Mouse (Mus musculus): ENCODE results near the gene Chdh. TPM values are rescaled to one million over a fixed set of nuclear protein-coding genes. Genes with fewer than 3 reads are reported as not detected.
A peak's percentile ranks its signal among the peaks of the same experiment; 100 is the strongest.

The Chdh gene
- polyA plus RNA-seq (2012; fragmentation: generic; extraction: Trizol), result not detected

- no peak for TF ChIP-seq SRF (IDR thresholded peaks at IDR 0.05; ENCODE audit: control insufficient read depth, insufficient read length, low read depth)
- TF ChIP-seq REST (IDR thresholded peaks at IDR 0.05; ENCODE audit: insufficient read depth, insufficient read length), result no peak
- no peak for TF ChIP-seq MAX (IDR thresholded peaks at IDR 0.05; ENCODE audit: low read depth)
- no peak for TF ChIP-seq CEBPB (IDR thresholded peaks at IDR 0.05; ENCODE audit: insufficient read depth, poor library complexity, severe bottlenecking)
- TF ChIP-seq MYOG (IDR thresholded peaks at IDR 0.05; ENCODE audit: control insufficient read depth in 1 of 3, insufficient read depth in 1 of 3, insufficient read length in 2 of 3, low read depth in 2 of 3), result no peak
- TF ChIP-seq TCF12 (IDR thresholded peaks at IDR 0.05; ENCODE audit: insufficient read depth, poor library complexity, severe bottlenecking), result no peak
- TF ChIP-seq MYOD1 (IDR thresholded peaks at IDR 0.05; ENCODE audit: control insufficient read depth in 1 of 3, insufficient read length in 2 of 3, low read depth in 2 of 3), result no peak
- no peak for TF ChIP-seq POLR2A (IDR thresholded peaks at IDR 0.05; ENCODE audit: insufficient read length, low read depth)
- Histone ChIP-seq H3K4me3 (no peak within 1 kb of the TSS), H3K4me2 (ENCODE audit: low read depth) (no peak within 1 kb of the TSS), H3ac (ENCODE audit: control insufficient read depth, insufficient read length) (no peak within 1 kb of the TSS), H3K79me2 (ENCODE audit: control insufficient read depth, insufficient read depth) (no peaks in the 10 kb centered on the region), H3K27me3 (ENCODE audit: control insufficient read depth, insufficient read depth, insufficient read length) (peaks cover 48% of the 10 kb centered on the region), H3K36me3 (ENCODE audit: control insufficient read depth, insufficient read depth) (no peaks in the 10 kb centered on the region)
Measured at GRCm38 (mm10) chr14:30008733-30009575, at the start of gene Chdh, which contains the start of gene Il17rb. Gene Chdh, plus strand, starts transcription at chr14:30009023. Gene Il17rb, minus strand, starts transcription at chr14:30008896.

GRCm38 (mm10) chr14:29967611-29968010 is 41.2 kb upstream of the Chdh start:
- H3K79me2 ChIP-seq (ENCODE audit: control insufficient read depth, insufficient read depth), result peaks cover 28% of the 10 kb centered on the region
- TF ChIP-seq TCF12 (IDR thresholded peaks at IDR 0.05; ENCODE audit: insufficient read depth, poor library complexity, severe bottlenecking) (no peak), POLR2A (IDR thresholded peaks at IDR 0.05; ENCODE audit: insufficient read length, low read depth) (no peak), MAX (IDR thresholded peaks at IDR 0.05; ENCODE audit: low read depth) (no peak), E2F4 (IDR thresholded peaks at IDR 0.05; ENCODE audit: insufficient read depth) (no peak), USF1 (IDR thresholded peaks at IDR 0.05; ENCODE audit: low read depth) (no peak), MYOD1 (IDR thresholded peaks at IDR 0.05; ENCODE audit: control insufficient read depth in 1 of 3, insufficient read length in 2 of 3, low read depth in 2 of 3) (no peak), MYOG (IDR thresholded peaks at IDR 0.05; ENCODE audit: control insufficient read depth in 1 of 3, insufficient read depth in 1 of 3, insufficient read length in 2 of 3, low read depth in 2 of 3) (no peak), SRF (IDR thresholded peaks at IDR 0.05; ENCODE audit: control insufficient read depth, insufficient read length, low read depth) (no peak), POLR2AphosphoS2 (IDR thresholded peaks at IDR 0.05; ENCODE audit: insufficient read length, low read depth) (no peak), REST (IDR thresholded peaks at IDR 0.05; ENCODE audit: insufficient read depth, insufficient read length) (no peak), CEBPB (IDR thresholded peaks at IDR 0.05; ENCODE audit: insufficient read depth, poor library complexity, severe bottlenecking) (no peak), TCF3 (IDR thresholded peaks at IDR 0.05; ENCODE audit: insufficient read length, low read depth) (no peak)
- H3K4me2 ChIP-seq (ENCODE audit: low read depth), result peak overlapping the region; percentile 70
- peaks cover 13% of the 10 kb centered on the region for H3K36me3 ChIP-seq (ENCODE audit: control insufficient read depth, insufficient read depth)
- H3ac ChIP-seq (ENCODE audit: control insufficient read depth, insufficient read length), result peak overlapping the region; percentile 94
- H3K27me3 ChIP-seq (ENCODE audit: control insufficient read depth, insufficient read depth, insufficient read length), result no peaks in the 10 kb centered on the region
- H3K4me3 ChIP-seq, result peak overlapping the region; percentile 93

GRCm38 (mm10) chr14:29968075-29968821 is 40.6 kb upstream of the Chdh start, which contains the start of gene Selenok:
Gene Selenok, plus strand, starts transcription at chr14:29968308.
- H3K4me2 ChIP-seq (ENCODE audit: low read depth), result peak within 1 kb of the TSS; percentile 88
- H3ac ChIP-seq (ENCODE audit: control insufficient read depth, insufficient read length), result peak within 1 kb of the TSS; percentile 94
- no peak for TF ChIP-seq CEBPB (IDR thresholded peaks at IDR 0.05; ENCODE audit: insufficient read depth, poor library complexity, severe bottlenecking)
- TF ChIP-seq USF1 (IDR thresholded peaks at IDR 0.05; ENCODE audit: low read depth), result peak; percentile 70
- TF ChIP-seq POLR2A (IDR thresholded peaks at IDR 0.05; ENCODE audit: insufficient read length, low read depth), result peak; percentile 68
- no peak for TF ChIP-seq E2F4 (IDR thresholded peaks at IDR 0.05; ENCODE audit: insufficient read depth)
- peak; percentile 46 for TF ChIP-seq POLR2AphosphoS2 (IDR thresholded peaks at IDR 0.05; ENCODE audit: insufficient read length, low read depth)
- TF ChIP-seq REST (IDR thresholded peaks at IDR 0.05; ENCODE audit: insufficient read depth, insufficient read length), result no peak
- TF ChIP-seq MYOG (IDR thresholded peaks at IDR 0.05; ENCODE audit: control insufficient read depth in 1 of 3, insufficient read depth in 1 of 3, insufficient read length in 2 of 3, low read depth in 2 of 3), result peak in 1 of 3 experiments; percentile 2
- no peaks in the 10 kb centered on the region for H3K27me3 ChIP-seq (ENCODE audit: control insufficient read depth, insufficient read depth, insufficient read length)
- peak within 1 kb of the TSS; percentile 93 for H3K4me3 ChIP-seq
- H3K36me3 ChIP-seq (ENCODE audit: control insufficient read depth, insufficient read depth), result peaks cover 19% of the 10 kb centered on the region
- H3K79me2 ChIP-seq (ENCODE audit: control insufficient read depth, insufficient read depth), result peaks cover 28% of the 10 kb centered on the region

DNA sequence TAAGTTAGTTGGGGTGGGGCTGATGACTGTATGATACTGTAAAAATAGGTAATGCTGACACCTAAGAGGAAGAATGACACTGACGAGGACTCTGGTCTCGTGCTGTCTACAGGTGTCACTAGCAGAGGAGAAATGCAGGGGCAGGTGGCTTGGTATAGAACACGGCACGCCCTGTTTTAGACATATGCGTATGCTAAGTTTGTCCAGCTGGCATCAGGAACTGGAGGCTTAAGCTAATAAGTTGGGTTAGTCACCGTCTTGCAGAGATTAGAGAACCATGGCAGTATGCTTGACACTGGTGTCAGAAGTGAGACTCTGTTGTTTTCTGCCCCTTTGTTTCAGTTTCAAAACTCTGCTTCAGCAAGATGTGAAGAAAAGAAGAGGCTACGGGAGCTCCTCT is 37.4 kb upstream of the Chdh start:
- Histone ChIP-seq H3K27me3 (ENCODE audit: control insufficient read depth, insufficient read depth, insufficient read length) (no peaks in the 10 kb centered on the region), H3ac (ENCODE audit: control insufficient read depth, insufficient read length) (no peak overlapping the region), H3K79me2 (ENCODE audit: control insufficient read depth, insufficient read depth) (peaks cover 28% of the 10 kb centered on the region), H3K4me3 (no peak overlapping the region), H3K4me2 (ENCODE audit: low read depth) (no peak overlapping the region), H3K36me3 (ENCODE audit: control insufficient read depth, insufficient read depth) (peaks cover 37% of the 10 kb centered on the region)
- TF ChIP-seq MAX (IDR thresholded peaks at IDR 0.05; ENCODE audit: low read depth) (no peak), MYOG (IDR thresholded peaks at IDR 0.05; ENCODE audit: control insufficient read depth in 1 of 3, insufficient read depth in 1 of 3, insufficient read length in 2 of 3, low read depth in 2 of 3) (no peak), E2F4 (IDR thresholded peaks at IDR 0.05; ENCODE audit: insufficient read depth) (no peak), CEBPB (IDR thresholded peaks at IDR 0.05; ENCODE audit: insufficient read depth, poor library complexity, severe bottlenecking) (no peak)

All from myocyte (in vitro differentiated cells).